Mouse (Mus musculus) stomach, postnatal 0 days (tissue): ENCODE results near the gene 1700056E22Rik.

Experiments used
- CTCF ChIP-seq: IDR thresholded peaks from 2 replicates; pipeline ENCODE4 v1.5.1; 2016; ENCODE audit warnings: antibody characterized with exemption, low read depth, mild to moderate bottlenecking, moderate library complexity
- EP300 ChIP-seq: optimal IDR thresholded peaks from 2 replicates; pipeline ENCODE3; 2016; ENCODE audit warnings: antibody characterized with exemption

DNA sequence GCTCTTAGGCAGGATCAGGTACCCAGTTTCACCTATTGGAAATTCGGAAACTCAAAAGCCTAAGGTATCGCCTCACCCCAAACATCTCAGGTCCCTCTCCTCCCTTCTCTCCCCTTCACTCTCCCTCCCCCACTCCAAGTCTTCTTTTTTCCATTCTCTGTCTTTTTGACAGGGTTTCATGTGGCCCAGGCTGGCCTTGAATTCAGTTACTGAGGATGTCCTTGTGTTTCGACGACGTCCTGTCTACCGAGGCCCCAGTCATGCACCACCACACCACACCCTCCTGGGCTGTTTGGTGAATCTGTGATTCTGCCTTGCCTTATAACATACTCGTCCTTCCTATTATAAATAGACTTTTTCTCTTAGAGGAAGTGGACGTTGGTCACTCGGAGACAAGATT, 13.7 kb upstream of the 1700056E22Rik start:
- TF ChIP-seq EP300 (no peak), CTCF (no peak)
